Mouse (Mus musculus) C2C12 (cell line): ENCODE data around the gene Col23a1. TPM values are rescaled to one million over a fixed set of nuclear protein-coding genes. Genes with fewer than 3 reads are reported as not detected.

Experiments
- H3K27me3 ChIP-seq: one replicate; pipeline ENCODE4 v1.6.1; 2011; ENCODE audit not compliant: control insufficient read depth, insufficient read depth, insufficient read length
- H3K36me3 ChIP-seq: one replicate; pipeline ENCODE4 v1.6.1; 2011; ENCODE audit not compliant: control insufficient read depth, insufficient read depth
- H3K4me3 ChIP-seq: one replicate; pipeline ENCODE4 v1.5.1; 2011; ENCODE audit warnings: mild to moderate bottlenecking, control low read depth; ENCODE audit not compliant: poor library complexity, insufficient read depth, severe bottlenecking
- H3K79me2 ChIP-seq: one replicate; pipeline ENCODE4 v1.6.1; 2011; ENCODE audit not compliant: control insufficient read depth, insufficient read depth
- H3K79me3 ChIP-seq: one replicate; pipeline ENCODE4 v1.6.1; 2011; ENCODE audit warnings: low read depth, control low read depth
- H3ac ChIP-seq: one replicate; pipeline ENCODE3; 2011; ENCODE audit warnings: low read depth; ENCODE audit not compliant: control insufficient read depth, insufficient read length
- CEBPB ChIP-seq: IDR thresholded peaks from one replicate; pipeline ENCODE4 v1.6.1; 2011; ENCODE audit warnings: low read depth, mild to moderate bottlenecking, control low read depth, moderate library complexity
- CTCF ChIP-seq: IDR thresholded peaks from one replicate; pipeline ENCODE4 v1.5.1; 2011; ENCODE audit not compliant: control insufficient read depth, insufficient read depth, insufficient read length
- FOSL1 ChIP-seq: IDR thresholded peaks from one replicate; pipeline ENCODE4 v1.8.0; 2011; ENCODE audit warnings: mild to moderate bottlenecking, low read length; ENCODE audit not compliant: poor library complexity, insufficient read depth, severe bottlenecking
- MAX ChIP-seq: IDR thresholded peaks from one replicate; pipeline ENCODE4 v1.6.1; 2011; ENCODE audit warnings: mild to moderate bottlenecking, control low read depth
- MYOD1 ChIP-seq: IDR thresholded peaks from one replicate; pipeline ENCODE4 v1.6.1; 2011; ENCODE audit warnings: low read depth; ENCODE audit not compliant: control insufficient read depth, insufficient read length
- MYOG ChIP-seq: IDR thresholded peaks from one replicate; pipeline ENCODE4 v1.6.1; 2011; ENCODE audit not compliant: control insufficient read depth, insufficient read length; ENCODE audit errors: extremely low read depth
- USF1 ChIP-seq: IDR thresholded peaks from one replicate; pipeline ENCODE4 v1.6.1; 2011; ENCODE audit warnings: low read depth, mild to moderate bottlenecking, control low read depth, moderate library complexity
- polyA plus RNA-seq: library from polyadenylated mRNA; unstranded; fragments of >200 nt; fragmentation: generic; extraction: Trizol; gene quantifications from one replicate; pipeline ENCODE4 v1.2.1, GENCODE M21; 2012; ENCODE audit warnings: missing spikeins

The Col23a1 gene
- polyA plus RNA-seq, 1 experiment = 0.43 TPM

DNA sequence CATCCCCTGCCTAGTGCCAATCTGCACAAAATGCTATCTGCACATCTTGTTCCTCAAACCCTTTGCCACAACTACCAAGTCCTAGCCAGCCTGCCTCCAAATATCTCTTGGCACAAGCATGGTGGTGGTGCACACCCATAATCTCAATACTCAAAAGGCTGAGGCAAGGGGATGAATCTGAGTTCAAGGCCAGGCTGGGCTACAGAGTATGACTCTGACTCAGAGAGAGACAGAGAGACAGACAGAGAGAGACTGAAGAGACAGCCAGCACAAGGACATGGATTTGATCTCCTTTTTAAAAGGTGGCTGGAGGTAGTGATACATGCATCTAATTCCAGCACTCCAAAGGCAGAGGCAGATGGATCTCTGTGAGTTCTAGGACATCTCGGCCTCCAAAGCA lies 273.6 kb downstream of the Col23a1 start:
- TF ChIP-seq USF1 (no peak), FOSL1 (no peak), MYOG (no peak), MYOD1 (no peak), CEBPB (no peak), MAX (no peak), CTCF (no peak)
- Histone ChIP-seq H3K36me3 (no peaks in the 10 kb centered on the region), H3K27me3 (peaks cover 46% of the 10 kb centered on the region), H3K4me3 (no peak overlapping the region), H3K79me3 (no peaks in the 10 kb centered on the region), H3K79me2 (no peaks in the 10 kb centered on the region), H3ac (no peak overlapping the region)

DNA sequence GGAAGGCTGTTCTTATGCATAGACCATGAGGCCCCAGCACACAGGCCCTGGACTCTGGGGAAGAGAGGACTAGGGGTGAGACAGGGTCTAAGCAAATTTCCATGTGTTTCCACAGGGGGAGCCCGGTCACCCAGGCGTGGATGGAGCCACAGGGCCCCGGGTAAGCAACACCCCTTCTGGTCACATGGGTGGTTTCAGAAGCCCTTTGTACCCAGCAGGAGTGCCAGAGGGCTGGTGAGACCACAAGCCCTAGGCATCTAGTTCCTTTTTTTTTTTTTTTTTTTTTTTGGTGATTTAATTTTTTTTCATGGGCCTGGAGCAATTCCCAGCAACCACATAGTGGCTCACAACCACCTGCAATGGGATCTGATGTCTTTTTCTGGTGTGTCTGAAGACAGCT lies 275.3 kb downstream of the Col23a1 start:
- no peak overlapping the region for H3K4me3 ChIP-seq
- TF ChIP-seq MYOD1 = no peak
- no peak for TF ChIP-seq MAX
- no peak for TF ChIP-seq CEBPB
- TF ChIP-seq USF1 = no peak
- no peak for TF ChIP-seq MYOG
- TF ChIP-seq CTCF = no peak
- TF ChIP-seq FOSL1 = no peak
- no peaks in the 10 kb centered on the region for H3K79me2 ChIP-seq
- H3K36me3 ChIP-seq = no peaks in the 10 kb centered on the region
- H3K27me3 ChIP-seq = peaks cover 47% of the 10 kb centered on the region
- H3K79me3 ChIP-seq = no peaks in the 10 kb centered on the region
- no peak overlapping the region for H3ac ChIP-seq

DNA sequence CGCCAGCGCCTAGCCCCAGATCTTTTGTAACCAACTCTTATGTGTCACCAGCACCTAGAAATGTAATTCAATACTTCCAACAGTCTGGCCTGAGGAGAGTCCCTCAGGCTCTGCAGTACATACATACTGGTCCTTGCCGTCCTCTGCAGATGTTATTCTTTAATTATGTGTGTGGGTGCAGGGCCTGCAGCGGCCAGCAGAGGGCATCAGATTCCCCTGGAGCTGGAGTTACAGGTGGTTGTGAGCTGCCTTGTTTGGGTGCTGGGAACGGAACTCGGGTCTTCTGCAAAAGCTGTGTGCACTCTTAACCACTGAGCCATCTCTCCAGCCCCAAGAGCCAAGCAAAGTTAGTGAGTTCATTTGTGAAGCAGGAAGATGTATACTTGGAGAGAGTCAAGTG lies 276.2 kb downstream of the Col23a1 start:
- no peaks in the 10 kb centered on the region for H3K79me2 ChIP-seq
- no peaks in the 10 kb centered on the region for H3K79me3 ChIP-seq
- peaks cover 45% of the 10 kb centered on the region for H3K27me3 ChIP-seq
- no peak overlapping the region for H3ac ChIP-seq
- no peaks in the 10 kb centered on the region for H3K36me3 ChIP-seq
- H3K4me3 ChIP-seq = no peak overlapping the region
- TF ChIP-seq USF1 (no peak), MAX (no peak)

DNA sequence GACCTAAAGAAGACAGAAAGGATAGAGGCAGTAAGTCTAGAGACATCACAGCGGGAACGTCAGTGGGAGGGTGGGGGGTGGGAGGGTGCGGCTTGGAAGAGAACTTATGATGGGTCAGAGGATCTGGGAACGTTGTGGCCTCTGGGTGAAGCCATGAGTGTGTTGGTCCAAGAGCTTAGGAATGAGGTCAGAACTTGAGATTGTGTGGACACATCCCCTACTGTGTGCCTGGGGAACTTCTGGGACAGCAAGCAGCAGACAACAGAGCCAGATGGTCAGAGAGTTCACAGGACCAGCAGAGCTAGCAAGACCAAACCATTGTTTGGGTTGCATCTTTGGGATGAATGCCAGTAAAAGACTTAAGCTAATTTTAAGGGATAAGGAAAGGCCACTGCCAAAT lies 279.1 kb downstream of the Col23a1 start:
- no peaks in the 10 kb centered on the region for H3K79me3 ChIP-seq
- no peaks in the 10 kb centered on the region for H3K79me2 ChIP-seq
- TF ChIP-seq MYOD1 (no peak), MYOG (no peak), CEBPB (no peak), MAX (no peak), CTCF (no peak), FOSL1 (no peak), USF1 (no peak)
- peaks cover 22% of the 10 kb centered on the region for H3K27me3 ChIP-seq
- H3ac ChIP-seq = no peak overlapping the region
- H3K36me3 ChIP-seq = no peaks in the 10 kb centered on the region
- H3K4me3 ChIP-seq = no peak overlapping the region

DNA sequence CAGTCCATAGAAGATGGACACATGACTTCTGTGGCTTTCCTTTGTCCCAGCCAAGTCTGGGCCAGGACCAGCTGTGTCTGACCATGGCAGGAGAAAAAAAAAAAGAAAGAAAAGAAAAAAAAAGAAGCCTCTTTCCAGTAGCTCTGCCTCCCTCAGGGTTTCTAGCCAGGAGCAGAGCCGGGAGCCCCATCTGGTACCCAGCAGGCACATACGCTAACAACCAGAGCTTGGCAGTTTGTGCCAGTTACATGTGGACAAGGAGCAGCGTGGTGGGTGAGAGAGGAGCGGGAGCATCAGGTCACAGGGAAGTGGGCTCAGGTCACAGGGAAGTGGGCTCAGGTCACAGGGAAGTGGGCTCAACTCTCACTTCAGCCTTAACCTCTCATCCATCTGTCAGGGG lies 286.7 kb downstream of the Col23a1 start:
- Histone ChIP-seq H3K79me3 (no peaks in the 10 kb centered on the region), H3K4me3 (no peak overlapping the region), H3ac (no peak overlapping the region)

DNA sequence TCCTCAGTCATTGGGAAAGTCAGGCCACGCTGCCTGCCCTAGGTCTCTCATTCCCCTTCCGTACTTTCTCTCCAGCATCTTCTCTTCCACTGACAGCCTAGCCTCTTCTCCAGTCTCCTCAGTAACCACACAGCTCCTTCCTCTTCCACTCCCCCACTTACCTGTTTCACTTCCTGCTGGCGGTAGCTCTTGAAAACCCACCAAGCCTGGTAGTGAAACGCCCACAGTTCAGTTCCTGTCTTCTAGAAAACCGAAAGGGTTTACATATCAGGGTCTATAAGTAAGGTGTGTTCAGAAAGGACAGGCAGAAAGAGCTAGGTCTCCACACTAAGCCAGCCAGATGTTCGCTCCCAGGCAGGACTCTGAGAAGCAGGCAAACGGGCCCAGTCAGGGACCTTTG lies 287.9 kb downstream of the Col23a1 start:
- H3K79me3 ChIP-seq = no peaks in the 10 kb centered on the region
- H3ac ChIP-seq = no peak overlapping the region
- no peak overlapping the region for H3K4me3 ChIP-seq
- no peaks in the 10 kb centered on the region for H3K79me2 ChIP-seq
- TF ChIP-seq MYOD1 (no peak), FOSL1 (no peak)
- no peaks in the 10 kb centered on the region for H3K36me3 ChIP-seq
- peaks cover 4% of the 10 kb centered on the region for H3K27me3 ChIP-seq

More for the DNA sequence above, 286.7 kb downstream of the Col23a1 start:
- TF ChIP-seq MYOD1 (no peak), FOSL1 (no peak), MYOG (no peak), USF1 (no peak), MAX (no peak), CTCF (no peak), CEBPB (no peak)
- Histone ChIP-seq H3K27me3 (peaks cover 4% of the 10 kb centered on the region), H3K36me3 (no peaks in the 10 kb centered on the region), H3K79me2 (no peaks in the 10 kb centered on the region)
